Mouse (Mus musculus): ENCODE results near the gene Gm20388. TPM values are rescaled to one million over a fixed set of nuclear protein-coding genes. Genes with fewer than 3 reads are reported as not detected.
A peak's percentile ranks its signal among the peaks of the same experiment; 100 is the strongest.

Gene Gm20388
- polyA plus RNA-seq, 1 experiment from 2014 or later, result not detected

DNA sequence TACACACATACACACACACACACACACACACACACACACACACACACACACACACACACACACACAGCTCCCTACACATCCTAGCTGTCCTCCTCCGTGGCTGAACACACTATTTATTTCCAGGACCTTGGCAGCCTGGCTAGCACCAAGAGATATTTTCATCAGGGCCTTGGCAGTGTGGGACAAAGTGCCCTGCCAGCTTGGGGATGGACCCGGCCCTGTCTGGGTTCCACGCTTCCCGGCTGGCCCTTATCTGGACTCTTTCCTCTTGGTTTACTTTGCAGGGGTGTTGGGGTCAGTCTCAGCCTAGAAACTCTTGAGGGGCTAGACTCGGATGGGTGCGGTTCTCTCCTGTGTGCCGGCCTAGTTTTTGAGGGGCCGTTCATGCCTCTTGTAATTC is 89.8 kb downstream of the Gm20388 start:
- no peaks in the 10 kb centered on the region for H3K4me1 ChIP-seq (replicated peaks; ENCODE audit: control insufficient read depth, insufficient read depth)
- H3K9ac ChIP-seq (ENCODE audit: low read length), result no peak overlapping the region
- 14% methylated on average over 8 of the region's 8 CpGs for WGBS
- no peaks in the 10 kb centered on the region for H3K27me3 ChIP-seq (ENCODE audit: control insufficient read depth, insufficient read depth, low read length)
- H3K4me3 ChIP-seq (ENCODE audit: low read depth, low read length), result no peak overlapping the region
- TF ChIP-seq CTCF (IDR thresholded peaks at IDR 0.05; ENCODE audit: low read depth), result no peak
- no peaks in the 10 kb centered on the region for H3K9me3 ChIP-seq (ENCODE audit: control insufficient read depth, low read length)
- peak; percentile 15; the same call in 1 of the 2 replicates for ATAC-seq (ENCODE audit: low FRiP score, low TSS enrichment)
- H3K4me2 ChIP-seq (replicated peaks; ENCODE audit: low read depth), result no peak overlapping the region
- H3K36me3 ChIP-seq (ENCODE audit: control insufficient read depth, insufficient read depth, low read length), result no peaks in the 10 kb centered on the region
- no peak for DNase-seq (ENCODE audit: low spot score)
- peak overlapping the region; percentile 49; the same call in 1 of the 2 replicates for H3K27ac ChIP-seq (replicated peaks)

DNA sequence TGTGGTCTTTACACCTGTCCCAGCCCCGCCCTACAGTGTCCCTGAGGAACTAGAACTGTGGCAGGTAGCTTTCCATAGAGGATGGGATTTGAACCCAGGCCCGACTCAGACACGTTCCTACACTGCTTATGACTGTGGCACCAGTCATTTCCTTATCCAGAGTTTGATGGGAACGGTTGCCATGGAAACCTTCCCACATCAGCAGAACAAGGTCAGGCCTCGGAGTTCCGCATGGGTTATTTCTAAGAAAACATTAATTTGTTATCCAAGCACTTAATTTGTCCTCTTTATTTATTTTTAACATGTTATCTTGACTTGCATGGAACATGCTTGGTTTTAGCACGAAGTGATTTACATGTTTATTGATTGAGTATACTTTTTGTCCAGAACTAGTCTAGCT is 91.1 kb downstream of the Gm20388 start:
- Histone ChIP-seq H3K36me3 (ENCODE audit: control insufficient read depth, insufficient read depth, low read length) (no peaks in the 10 kb centered on the region), H3K4me2 (replicated peaks; ENCODE audit: low read depth) (no peak overlapping the region), H3K9me3 (ENCODE audit: control insufficient read depth, low read length) (no peaks in the 10 kb centered on the region), H3K9ac (ENCODE audit: low read length) (no peak overlapping the region), H3K4me1 (replicated peaks; ENCODE audit: control insufficient read depth, insufficient read depth) (no peaks in the 10 kb centered on the region), H3K27me3 (ENCODE audit: control insufficient read depth, insufficient read depth, low read length) (no peaks in the 10 kb centered on the region), H3K27ac (replicated peaks) (no peak overlapping the region), H3K4me3 (ENCODE audit: low read depth, low read length) (no peak overlapping the region)
- TF ChIP-seq CTCF (IDR thresholded peaks at IDR 0.05; ENCODE audit: low read depth) (no peak), EP300 (optimal IDR thresholded peaks at IDR 0.05) (no peak)
- DNase-seq (ENCODE audit: low spot score) (no peak), ATAC-seq (ENCODE audit: low FRiP score, low TSS enrichment) (no peak)
- WGBS, result 52% methylated on average over 7 of the region's 7 CpGs

DNA sequence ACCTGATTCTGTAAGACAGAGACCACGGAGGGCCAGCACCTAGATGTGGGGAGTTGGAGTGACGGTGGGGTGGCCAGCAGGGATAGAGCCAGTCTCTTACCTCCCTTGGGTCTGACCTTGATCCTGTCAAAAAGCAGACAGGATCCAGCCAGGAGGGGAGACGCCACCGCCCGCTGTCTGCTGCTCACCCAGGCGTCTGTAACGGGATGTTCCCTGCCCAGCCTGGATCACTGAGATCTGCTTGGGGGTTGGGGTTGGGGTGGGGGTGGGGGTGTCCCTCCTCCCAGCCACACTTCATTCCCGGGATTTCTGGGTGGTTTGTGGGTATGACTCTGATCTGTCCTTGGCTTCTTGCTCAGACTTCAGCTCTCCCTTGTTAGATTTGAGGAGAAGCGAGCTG is 91.7 kb downstream of the Gm20388 start:
- Histone ChIP-seq H3K4me2 (replicated peaks; ENCODE audit: low read depth) (no peak overlapping the region), H3K36me3 (ENCODE audit: control insufficient read depth, insufficient read depth, low read length) (no peaks in the 10 kb centered on the region), H3K27me3 (ENCODE audit: control insufficient read depth, insufficient read depth, low read length) (no peaks in the 10 kb centered on the region), H3K9ac (ENCODE audit: low read length) (no peak overlapping the region), H3K27ac (replicated peaks) (peak overlapping the region; percentile 73), H3K4me3 (ENCODE audit: low read depth, low read length) (no peak overlapping the region), H3K4me1 (replicated peaks; ENCODE audit: control insufficient read depth, insufficient read depth) (no peaks in the 10 kb centered on the region), H3K9me3 (ENCODE audit: control insufficient read depth, low read length) (no peaks in the 10 kb centered on the region)
- TF ChIP-seq CTCF (IDR thresholded peaks at IDR 0.05; ENCODE audit: low read depth) (no peak), EP300 (optimal IDR thresholded peaks at IDR 0.05) (no peak)
- WGBS, result 50% methylated on average over 9 of the region's 9 CpGs
- ATAC-seq (ENCODE audit: low FRiP score, low TSS enrichment) (no peak), DNase-seq (ENCODE audit: low spot score) (no peak)

DNA sequence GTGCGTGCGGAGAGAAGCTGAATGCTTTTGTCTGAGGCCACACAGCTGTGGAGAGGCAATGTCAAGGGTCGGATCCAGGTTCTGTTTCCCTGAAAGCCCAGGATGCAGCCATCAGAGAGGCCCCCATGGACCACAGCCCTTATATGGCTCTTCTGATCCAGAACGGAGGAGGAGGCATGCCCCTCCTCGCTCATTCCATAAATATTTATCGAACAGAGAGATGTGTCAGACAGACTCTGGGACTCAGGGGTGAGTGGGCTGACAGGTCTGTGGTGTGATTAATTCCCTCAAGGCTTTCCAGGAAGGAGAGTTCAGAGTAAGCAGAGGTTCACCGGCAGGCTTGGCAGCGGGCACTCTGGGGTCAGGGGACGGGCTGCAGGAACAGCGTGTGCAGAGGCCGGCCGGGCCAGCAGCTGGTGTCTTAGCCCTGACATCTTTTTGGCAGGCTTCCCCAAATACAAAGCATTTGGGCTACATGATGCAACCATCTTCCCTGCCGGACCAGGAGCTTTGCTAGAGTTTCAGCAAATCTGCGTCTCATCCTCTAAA is 93.6 kb downstream of the Gm20388 start:
- peak; percentile 82 for ATAC-seq (ENCODE audit: low FRiP score, low TSS enrichment)
- peak; percentile 89 for TF ChIP-seq EP300 (optimal IDR thresholded peaks at IDR 0.05)
- TF ChIP-seq CTCF (IDR thresholded peaks at IDR 0.05; ENCODE audit: low read depth), result no peak
- peak; percentile 59 for DNase-seq (ENCODE audit: low spot score)

DNA sequence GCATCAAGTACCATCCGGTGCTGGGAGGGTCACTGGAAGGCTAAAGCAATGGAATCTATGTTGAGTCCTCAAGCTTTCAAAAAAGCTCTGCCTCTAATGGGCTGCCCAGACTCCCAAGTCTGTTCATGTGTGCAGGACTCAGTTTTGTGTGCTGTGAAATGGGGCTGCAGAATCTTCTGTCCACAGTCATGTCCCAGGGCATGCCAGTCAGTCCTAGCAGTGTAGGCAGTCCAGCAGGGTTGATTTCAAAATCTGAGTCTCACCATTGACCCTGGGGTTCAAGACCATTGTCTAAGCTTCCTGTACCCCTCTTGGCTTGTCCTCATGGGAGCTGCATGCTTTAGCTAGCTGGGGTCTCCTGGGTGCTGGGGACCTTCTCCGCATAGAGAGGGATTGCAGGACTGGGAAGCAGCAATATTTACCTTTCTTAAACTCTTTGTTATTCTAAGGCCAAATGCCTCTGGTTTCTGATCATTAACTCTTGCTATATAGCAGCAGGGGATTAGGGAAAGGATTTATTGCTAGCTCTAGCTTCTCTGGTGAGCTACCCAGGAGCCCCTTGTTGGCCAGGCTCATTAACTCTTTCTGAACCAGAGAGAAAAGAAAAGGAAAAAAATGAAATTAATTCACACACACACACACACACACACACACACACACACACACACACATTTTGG is 94.2 kb downstream of the Gm20388 start:
- Histone ChIP-seq H3K4me2 (replicated peaks; ENCODE audit: low read depth) (no peak overlapping the region), H3K27ac (replicated peaks) (peak overlapping the region; percentile 75), H3K36me3 (ENCODE audit: control insufficient read depth, insufficient read depth, low read length) (no peaks in the 10 kb centered on the region), H3K9me3 (ENCODE audit: control insufficient read depth, low read length) (no peaks in the 10 kb centered on the region), H3K4me3 (ENCODE audit: low read depth, low read length) (no peak overlapping the region), H3K4me1 (replicated peaks; ENCODE audit: control insufficient read depth, insufficient read depth) (no peaks in the 10 kb centered on the region), H3K9ac (ENCODE audit: low read length) (no peak overlapping the region), H3K27me3 (ENCODE audit: control insufficient read depth, insufficient read depth, low read length) (no peaks in the 10 kb centered on the region)
- TF ChIP-seq CTCF (IDR thresholded peaks at IDR 0.05; ENCODE audit: low read depth) (no peak), EP300 (optimal IDR thresholded peaks at IDR 0.05) (no peak)
- ATAC-seq (ENCODE audit: low FRiP score, low TSS enrichment) (no peak), DNase-seq (ENCODE audit: low spot score) (no peak)
- WGBS, result 25% methylated on average over 2 of the region's 2 CpGs

More for the DNA sequence above, 93.6 kb downstream of the Gm20388 start:
- Histone ChIP-seq H3K4me2 (replicated peaks; ENCODE audit: low read depth) (no peak overlapping the region), H3K4me1 (replicated peaks; ENCODE audit: control insufficient read depth, insufficient read depth) (no peaks in the 10 kb centered on the region), H3K9me3 (ENCODE audit: control insufficient read depth, low read length) (no peaks in the 10 kb centered on the region), H3K4me3 (ENCODE audit: low read depth, low read length) (no peak overlapping the region), H3K27ac (replicated peaks) (peak overlapping the region; percentile 75), H3K36me3 (ENCODE audit: control insufficient read depth, insufficient read depth, low read length) (no peaks in the 10 kb centered on the region), H3K27me3 (ENCODE audit: control insufficient read depth, insufficient read depth, low read length) (no peaks in the 10 kb centered on the region), H3K9ac (ENCODE audit: low read length) (no peak overlapping the region)
- WGBS, result 12% methylated on average over 14 of the region's 14 CpGs

DNA sequence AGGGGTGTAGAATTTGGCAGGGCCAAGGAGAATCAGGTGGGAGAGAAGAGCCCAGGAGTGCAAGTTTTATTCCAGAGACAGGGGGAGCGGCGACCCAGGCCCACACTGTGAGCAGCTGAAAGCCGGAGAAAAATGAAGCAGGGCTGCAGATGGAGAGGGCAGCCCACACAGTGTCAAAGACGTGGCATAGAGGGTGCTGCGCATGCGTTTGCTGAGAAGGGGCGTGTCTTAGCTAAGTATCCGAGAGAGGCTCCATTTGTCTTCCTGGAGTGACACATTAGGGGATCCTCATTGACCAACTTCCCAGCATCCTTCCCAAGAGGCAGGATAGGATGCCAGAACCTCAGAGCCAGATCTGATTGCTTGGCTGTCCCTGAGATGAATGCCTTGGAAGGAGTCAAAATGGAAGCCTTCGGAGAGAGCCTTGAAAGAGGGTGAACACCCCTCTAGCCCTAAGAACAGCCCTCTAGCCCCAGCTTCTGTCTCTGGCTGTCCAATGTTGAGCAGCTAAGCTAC is 96.1 kb downstream of the Gm20388 start:
- ATAC-seq (ENCODE audit: low FRiP score, low TSS enrichment) (no peak), DNase-seq (ENCODE audit: low spot score) (no peak)
- no peaks in the 10 kb centered on the region for H3K9me3 ChIP-seq (ENCODE audit: control insufficient read depth, low read length)
- H3K9ac ChIP-seq (ENCODE audit: low read length), result no peak overlapping the region
- H3K36me3 ChIP-seq (ENCODE audit: control insufficient read depth, insufficient read depth, low read length), result no peaks in the 10 kb centered on the region
- H3K4me2 ChIP-seq (replicated peaks; ENCODE audit: low read depth), result no peak overlapping the region
- WGBS, result 27% methylated on average over 9 of the region's 9 CpGs
- no peak overlapping the region for H3K27ac ChIP-seq (replicated peaks)
- no peak for TF ChIP-seq CTCF (IDR thresholded peaks at IDR 0.05; ENCODE audit: low read depth)
- TF ChIP-seq EP300 (optimal IDR thresholded peaks at IDR 0.05), result no peak
- H3K27me3 ChIP-seq (ENCODE audit: control insufficient read depth, insufficient read depth, low read length), result no peaks in the 10 kb centered on the region
- H3K4me1 ChIP-seq (replicated peaks; ENCODE audit: control insufficient read depth, insufficient read depth), result no peaks in the 10 kb centered on the region
- no peak overlapping the region for H3K4me3 ChIP-seq (ENCODE audit: low read depth, low read length)
